Mouse (Mus musculus) myocyte (in vitro differentiated cells): ENCODE data around the gene Kptn.

ENCODE experiments used
- E2F4 ChIP-seq: IDR thresholded peaks from one replicate; pipeline ENCODE4 v1.6.1; 2011; ENCODE audit warnings: mild to moderate bottlenecking, control low read depth, moderate library complexity; ENCODE audit not compliant: insufficient read depth
- MAX ChIP-seq: IDR thresholded peaks from one replicate; pipeline ENCODE4 v1.6.1; 2011; ENCODE audit warnings: low read depth, mild to moderate bottlenecking, control low read depth
- MYOD1 ChIP-seq, 3 experiments: IDR thresholded peaks; one replicate each; pipeline ENCODE4 v1.6.1; 2011; ENCODE audit warnings: control low read depth in 2 of 3, low read depth in 2 of 3, mild to moderate bottlenecking in 2 of 3, moderate library complexity in 1 of 3; ENCODE audit not compliant: insufficient read length in 2 of 3, control insufficient read depth in 1 of 3
- POLR2A ChIP-seq: IDR thresholded peaks from one replicate; pipeline ENCODE4 v1.6.1; 2011; ENCODE audit warnings: low read depth, mild to moderate bottlenecking, control low read depth, moderate library complexity; ENCODE audit not compliant: insufficient read length
- REST ChIP-seq: IDR thresholded peaks from one replicate; pipeline ENCODE4 v1.6.1; 2011; ENCODE audit warnings: mild to moderate bottlenecking, control low read depth, moderate library complexity; ENCODE audit not compliant: insufficient read depth, insufficient read length
- USF1 ChIP-seq: IDR thresholded peaks from one replicate; pipeline ENCODE4 v1.6.1; 2011; ENCODE audit warnings: low read depth, mild to moderate bottlenecking, control low read depth, moderate library complexity

DNA sequence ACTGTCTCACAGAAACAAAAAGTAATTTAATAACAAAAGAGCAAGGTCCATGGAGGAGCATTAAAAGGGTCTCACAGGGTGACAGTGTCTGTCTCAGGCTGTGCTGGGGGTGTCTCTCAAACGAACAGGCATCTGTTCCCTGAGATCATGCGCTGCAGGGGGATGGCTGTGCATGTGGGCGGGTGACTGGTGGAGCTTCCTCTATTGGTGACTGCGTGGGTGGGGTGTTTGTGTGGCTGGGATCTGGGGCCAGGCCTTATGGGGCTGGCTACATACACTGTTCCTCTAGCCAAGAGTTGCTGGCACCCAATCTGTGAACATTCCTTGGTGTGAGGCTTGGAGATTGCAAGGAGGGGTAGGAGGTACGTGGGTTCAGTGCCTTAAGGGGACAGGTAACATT, 29.5 kb downstream of the Kptn start:
- TF ChIP-seq POLR2A (no peak), USF1 (no peak), MYOD1 (IDR thresholded peaks at IDR 0.05; ENCODE audit: control insufficient read depth in 1 of 3, insufficient read length in 2 of 3, low read depth in 2 of 3) (no peak), REST (no peak), E2F4 (no peak), MAX (no peak)
